Mouse (Mus musculus) liver, embryonic 14.5 days (tissue): ENCODE results near the gene Gm49776. TPM values are rescaled to one million over a fixed set of nuclear protein-coding genes. Genes with fewer than 3 reads are reported as not detected.
A peak's percentile ranks its signal among the peaks of the same experiment; 100 is the strongest.

ENCODE experiments used
- ATAC-seq: fragments of 200-750 bp; cut with Nextera tagmentation; 2 replicates; pipeline ENCODE4 v1.8.0; 2017; ENCODE audit warnings: moderate number of reproducible peaks, mild to moderate bottlenecking, moderate library complexity; ENCODE audit not compliant: insufficient read depth
- DNase-seq, 3 experiments: peaks; one replicate each; pipeline ENCODE4 v3.0.0-alpha.2; 2012 to 2013; ENCODE audit warnings: low read depth in 3 of 3, low spot score in 3 of 3
- H3K27ac ChIP-seq: fragments of 300-500 bp; sonication (generic); 2 replicates; pipeline ENCODE4 v1.5.1; 2014; ENCODE audit warnings: moderate library complexity, mild to moderate bottlenecking, control low read depth, inconsistent platforms
- H3K27me3 ChIP-seq: fragments of 300-500 bp; sonication (generic); 2 replicates; pipeline ENCODE4 v1.6.1; 2014; ENCODE audit warnings: mild to moderate bottlenecking, low read length, moderate library complexity; ENCODE audit not compliant: control insufficient read depth, insufficient read depth
- H3K36me3 ChIP-seq: fragments of 300-500 bp; sonication (generic); replicated peaks from 2 replicates; pipeline ENCODE4 v1.6.1; 2014; ENCODE audit warnings: low read depth; ENCODE audit not compliant: control insufficient read depth, insufficient read depth
- H3K4me1 ChIP-seq, 2 experiments: fragments of 200-500 bp in 1 of 2; fragments of 300-500 bp in 1 of 2; sonication (generic) in 1 of 2; replicated peaks; 2 replicates each; pipeline ENCODE4 v1.6.1; 2012 to 2014; ENCODE audit warnings: antibody characterized with exemption in 1 of 2, inconsistent platforms in 1 of 2, low read length in 1 of 2; ENCODE audit not compliant: control insufficient read depth in 2 of 2, insufficient read depth in 2 of 2
- H3K4me2 ChIP-seq: fragments of 300-500 bp; sonication (generic); 2 replicates; pipeline ENCODE4 v1.6.1; 2014; ENCODE audit warnings: low read depth, mild to moderate bottlenecking, control low read depth, moderate library complexity
- H3K4me3 ChIP-seq, 2 experiments: fragments of 200-500 bp in 1 of 2; fragments of 300-500 bp in 1 of 2; sonication (generic) in 1 of 2; 2 replicates each; pipeline ENCODE4 v1.5.1; 2012 to 2014; ENCODE audit warnings: low read depth in 2 of 2, low read length in 2 of 2, mild to moderate bottlenecking in 2 of 2, control low read depth in 1 of 2, inconsistent platforms in 1 of 2, moderate library complexity in 1 of 2; ENCODE audit not compliant: insufficient read depth in 1 of 2
- H3K9ac ChIP-seq: fragments of 300-500 bp; sonication (generic); replicated peaks from 2 replicates; pipeline ENCODE4 v1.6.1; 2014; ENCODE audit warnings: mild to moderate bottlenecking, control low read depth, moderate library complexity
- H3K9me3 ChIP-seq: fragments of 300-500 bp; sonication (generic); 2 replicates; pipeline ENCODE4 v1.6.1; 2016; ENCODE audit warnings: low read length, mixed read lengths; ENCODE audit not compliant: control insufficient read depth
- CTCF ChIP-seq: IDR thresholded peaks from 2 replicates; pipeline ENCODE4 v1.5.1; 2016; ENCODE audit warnings: antibody characterized with exemption, low read depth, control low read depth
- EP300 ChIP-seq: IDR thresholded peaks from 2 replicates; pipeline ENCODE4 v1.6.1; 2016; ENCODE audit warnings: antibody characterized with exemption, low read depth
- WGBS: fragments of 180-500 bp; shearing (Covaris S2); extraction: QIAGEN DNeasy Blood & Tissue Kit; methylation state at CpG from one replicate; pipeline ENCODE4 v1.1.7; 2014; ENCODE audit not compliant: insufficient replicate concordance; 5-methylcytosine and 5-hydroxymethylcytosine counted together
- polyA plus RNA-seq, 2 experiments: library from polyadenylated mRNA; depleted of rRNA in 1 of 2; stranded (reverse) in 1 of 2; unstranded in 1 of 2; fragments of >200 nt; fragmentation: Nextera tagmentation in 1 of 2; extraction: Ambion mirVana in 1 of 2; gene quantifications; 2 replicates each; pipeline versions ENCODE4 v1.2.1 to v1.2.3; 2012 to 2014

Gene Gm49776
- polyA plus RNA-seq, 2 experiments = 0.18 to 1.3 TPM

- no peaks in the 10 kb centered on the region for H3K4me1 ChIP-seq
- peaks cover 96% of the 10 kb centered on the region for H3K36me3 ChIP-seq
- H3K9me3 ChIP-seq = no peaks in the 10 kb centered on the region
- H3K4me2 ChIP-seq = no peak overlapping the region
- ATAC-seq (no peak), DNase-seq (no peak)
- no peak overlapping the region for H3K27ac ChIP-seq
- no peak overlapping the region for H3K9ac ChIP-seq
- no peak overlapping the region for H3K4me3 ChIP-seq
- TF ChIP-seq CTCF (no peak), EP300 (no peak)
- no peaks in the 10 kb centered on the region for H3K27me3 ChIP-seq
- WGBS = 81% methylated on average over 2 of the region's 2 CpGs
Observed at GRCm38 (mm10) chr16:18275166-18275565, 17.0 kb upstream of the Gm49776 start.

- Histone ChIP-seq H3K9me3 (no peaks in the 10 kb centered on the region), H3K9ac (no peak overlapping the region), H3K4me1 (no peaks in the 10 kb centered on the region), H3K36me3 (peaks cover 85% of the 10 kb centered on the region), H3K27ac (no peak overlapping the region), H3K4me2 (no peak overlapping the region), H3K4me3 (no peak overlapping the region), H3K27me3 (no peaks in the 10 kb centered on the region)
- DNase-seq = no peak
- no peak for ATAC-seq
- 87% methylated on average over 5 of the region's 5 CpGs for WGBS
- peak; percentile 42 for TF ChIP-seq CTCF
- TF ChIP-seq EP300 = no peak
Observed at GRCm38 (mm10) chr16:18268182-18268581, 10.1 kb upstream of the Gm49776 start.

- Histone ChIP-seq H3K27me3 (no peaks in the 10 kb centered on the region), H3K9me3 (no peaks in the 10 kb centered on the region), H3K27ac (no peak overlapping the region), H3K4me3 (no peak overlapping the region), H3K9ac (no peak overlapping the region), H3K36me3 (peaks cover 77% of the 10 kb centered on the region), H3K4me2 (no peak overlapping the region), H3K4me1 (no peaks in the 10 kb centered on the region)
- TF ChIP-seq EP300 (no peak), CTCF (no peak)
- ATAC-seq (no peak), DNase-seq (no peak)
- WGBS = 87% methylated on average over 2 of the region's 2 CpGs
Observed at GRCm38 (mm10) chr16:18265024-18265423, 6.9 kb upstream of the Gm49776 start.

GRCm38 (mm10) chr16:18253866-18254265, 4.3 kb downstream of the Gm49776 start:
- no peak overlapping the region for H3K4me2 ChIP-seq
- H3K36me3 ChIP-seq = peaks cover 85% of the 10 kb centered on the region
- no peak overlapping the region for H3K27ac ChIP-seq
- TF ChIP-seq CTCF (no peak), EP300 (no peak)
- 82% methylated on average over 1 of the region's 1 CpGs for WGBS
- DNase-seq = no peak
- H3K4me3 ChIP-seq = no peak overlapping the region
- no peak overlapping the region for H3K9ac ChIP-seq
- H3K9me3 ChIP-seq = no peaks in the 10 kb centered on the region
- peaks cover 0 to 12% of the 10 kb centered on the region in 2 experiments for H3K4me1 ChIP-seq
- ATAC-seq = no peak
- H3K27me3 ChIP-seq = no peaks in the 10 kb centered on the region

GRCm38 (mm10) chr16:18252736-18253135, 5.4 kb downstream of the Gm49776 start:
- TF ChIP-seq CTCF = no peak
- TF ChIP-seq EP300 = no peak

More at GRCm38 (mm10) chr16:18252736-18253135, 5.4 kb downstream of the Gm49776 start:
- H3K4me1 ChIP-seq = peaks cover 0 to 12% of the 10 kb centered on the region in 2 experiments
- no peak overlapping the region for H3K4me2 ChIP-seq
- no peaks in the 10 kb centered on the region for H3K9me3 ChIP-seq
- no peak overlapping the region for H3K27ac ChIP-seq
- ATAC-seq (no peak), DNase-seq (no peak)
- 75% methylated on average over 6 of the region's 6 CpGs for WGBS
- peaks cover 75% of the 10 kb centered on the region for H3K36me3 ChIP-seq
- no peak overlapping the region for H3K9ac ChIP-seq
- H3K4me3 ChIP-seq = no peak overlapping the region
- H3K27me3 ChIP-seq = no peaks in the 10 kb centered on the region
